Mouse (Mus musculus) CH12.LX (cell line): ENCODE measurements at regions not wholly inside any gene's neighbourhood (a gene's known extent, or its start where the extent isn't known, plus 50 kb on each side); places are given as distances from the start of the nearest gene placed in this dataset.
A peak's percentile ranks its signal among the peaks of the same experiment; 100 is the strongest.

Experiments
- DNase-seq: peaks from one replicate; pipeline ENCODE4 v3.0.0-alpha.2; 2013; ENCODE audit errors: extremely low read depth
- H3K27ac ChIP-seq: 2 replicates; pipeline ENCODE4 v1.5.1; 2012; ENCODE audit warnings: low read depth, mild to moderate bottlenecking, control low read depth, moderate library complexity; ENCODE audit not compliant: insufficient read depth
- H3K27me3 ChIP-seq: replicated peaks from 2 replicates; pipeline ENCODE3; 2012; ENCODE audit warnings: inconsistent platforms
- H3K36me3 ChIP-seq, 2 experiments: replicated peaks in 1 of 2; 2 replicates each; pipeline versions ENCODE3 to v1.6.1; 2012; ENCODE audit warnings: inconsistent platforms in 1 of 2, low read length in 1 of 2, mild to moderate bottlenecking in 1 of 2, mixed read lengths in 1 of 2, moderate library complexity in 1 of 2; ENCODE audit not compliant: control insufficient read depth in 1 of 2, insufficient read depth in 1 of 2
- H3K4me1 ChIP-seq, 2 experiments: 2 replicates each; pipeline ENCODE4 v1.6.1; 2012; ENCODE audit warnings: inconsistent platforms in 1 of 2, moderate library complexity in 1 of 2; ENCODE audit not compliant: insufficient read depth in 2 of 2, control insufficient read depth in 1 of 2
- H3K4me2 ChIP-seq: 2 replicates; pipeline ENCODE4 v1.6.1; 2012; ENCODE audit warnings: low read depth, mild to moderate bottlenecking, control low read depth; ENCODE audit not compliant: poor library complexity, insufficient read depth, severe bottlenecking
- H3K4me3 ChIP-seq, 3 experiments: fragments of 150-350 bp in 1 of 3; sonication (generic) in 1 of 3; replicated peaks in 1 of 3; 2 replicates each; pipeline versions ENCODE3 to v1.5.1; 2011 to 2012; ENCODE audit warnings: low read depth in 2 of 3, low read length in 2 of 3, mild to moderate bottlenecking in 2 of 3, moderate library complexity in 2 of 3, control low read depth in 1 of 3, improper control_type of control experiment in 1 of 3, inconsistent platforms in 1 of 3, mixed read lengths in 1 of 3; ENCODE audit not compliant: poor library complexity in 1 of 3
- H3K79me2 ChIP-seq: replicated peaks from 2 replicates; pipeline ENCODE4 v1.6.1; 2012; ENCODE audit warnings: mild to moderate bottlenecking, moderate library complexity; ENCODE audit not compliant: control insufficient read depth, poor library complexity, insufficient read depth, severe bottlenecking; ENCODE audit errors: extremely low read depth
- H3K9ac ChIP-seq: 2 replicates; pipeline ENCODE4 v1.6.1; 2012; ENCODE audit warnings: low read depth, mild to moderate bottlenecking, control low read depth, moderate library complexity; ENCODE audit not compliant: insufficient read depth
- H3K9me3 ChIP-seq: replicated peaks from 2 replicates; pipeline ENCODE3; 2012; ENCODE audit warnings: low read length, inconsistent platforms, mixed read lengths
- BHLHE40 ChIP-seq: IDR thresholded peaks from 2 replicates; pipeline ENCODE4 v1.6.1; 2011; ENCODE audit warnings: mild to moderate bottlenecking, low read depth, low read length, improper control_type of control experiment
- CTCF ChIP-seq, 2 experiments: IDR thresholded peaks in 1 of 2; conservative IDR thresholded peaks in 1 of 2; 2 replicates each; pipeline ENCODE4 v1.5.1; 2011 to 2012; ENCODE audit warnings: low read depth in 2 of 2, low read length in 2 of 2, improper control_type of control experiment in 1 of 2, inconsistent platforms in 1 of 2, mild to moderate bottlenecking in 1 of 2, moderate library complexity in 1 of 2
- MAZ ChIP-seq: IDR thresholded peaks from 2 replicates; pipeline ENCODE4 v1.6.1; 2012; ENCODE audit warnings: low read depth, mild to moderate bottlenecking, inconsistent platforms, low read length, improper control_type of control experiment, moderate library complexity
- MYC ChIP-seq: IDR thresholded peaks from 2 replicates; pipeline ENCODE4 v1.6.1; 2011; ENCODE audit warnings: low read depth, mild to moderate bottlenecking, improper control_type of control experiment, low read length
- NRF1 ChIP-seq: IDR thresholded peaks from 2 replicates; pipeline ENCODE4 v1.6.1; 2014; ENCODE audit warnings: low read depth, mild to moderate bottlenecking, inconsistent platforms, low read length, improper control_type of control experiment, moderate library complexity
- POLR2A ChIP-seq: IDR thresholded peaks from 2 replicates; pipeline ENCODE4 v1.6.1; 2011; ENCODE audit warnings: low read depth, mild to moderate bottlenecking, improper control_type of control experiment, low read length
- POLR2AphosphoS2 ChIP-seq: IDR thresholded peaks from 2 replicates; pipeline ENCODE4 v1.6.1; 2011; ENCODE audit warnings: low read depth, low read length, improper control_type of control experiment
- RAD21 ChIP-seq: IDR thresholded peaks from 2 replicates; pipeline ENCODE4 v1.6.1; 2011; ENCODE audit warnings: low read depth, mild to moderate bottlenecking, low read length, improper control_type of control experiment, moderate library complexity
- RCOR1 ChIP-seq: conservative IDR thresholded peaks from 2 replicates; pipeline ENCODE4 v1.6.1; 2012; ENCODE audit warnings: low read depth, mild to moderate bottlenecking, inconsistent platforms, low read length, improper control_type of control experiment
- SIN3A ChIP-seq: IDR thresholded peaks from 2 replicates; pipeline ENCODE4 v1.6.1; 2012; ENCODE audit warnings: low read length, improper control_type of control experiment, inconsistent platforms
- SMC3 ChIP-seq: IDR thresholded peaks from 2 replicates; pipeline ENCODE4 v1.6.1; 2011; ENCODE audit warnings: low read depth, low read length, improper control_type of control experiment
- TBP ChIP-seq: conservative IDR thresholded peaks from 2 replicates; pipeline ENCODE4 v1.6.1; 2011; ENCODE audit warnings: low read depth, low read length, improper control_type of control experiment
- UBTF ChIP-seq: IDR thresholded peaks from 2 replicates; pipeline ENCODE4 v1.6.1; 2012; ENCODE audit warnings: low read depth, mild to moderate bottlenecking, inconsistent platforms, low read length, improper control_type of control experiment, moderate library complexity
- dilution Hi-C: fragments of 300-500 bp; cut with MboI; formaldehyde crosslinking; loops from 2 replicates; pipeline ENCODE4 v1.14.3; 2020; ENCODE audit warnings: low sequenced_read_pairs; ENCODE audit not compliant: extremely low pct_unique_long_range_greater_than_20kb, extremely low pct_ligation_motif_present
- in situ Hi-C: fragments of 300-500 bp; cut with MboI; formaldehyde crosslinking; loops from 3 replicates; pipeline ENCODE4 v1.14.3; 2019; ENCODE audit warnings: low sequenced_read_pairs, low pct_ligation_motif_present, low pct_unique_long_range_greater_than_20kb, mixed read lengths

- no peak for TF ChIP-seq POLR2A
- no peak for TF ChIP-seq RAD21
- TF ChIP-seq TBP: no peak
- no peak for TF ChIP-seq POLR2AphosphoS2
- no peak for TF ChIP-seq NRF1
- TF ChIP-seq RCOR1: no peak
- no peak for TF ChIP-seq MAZ
- no peak for TF ChIP-seq BHLHE40
- no peak overlapping the region for H3K4me3 ChIP-seq
- in situ Hi-C loops: no loop called here
- no peaks in the 10 kb centered on the region for H3K79me2 ChIP-seq
- DNase-seq: no peak
- H3K27me3 ChIP-seq: no peaks in the 10 kb centered on the region
- no peak overlapping the region for H3K9ac ChIP-seq
- dilution Hi-C loops: no loop called here
- no peaks in the 10 kb centered on the region for H3K4me1 ChIP-seq
- no peaks in the 10 kb centered on the region for H3K36me3 ChIP-seq
- H3K27ac ChIP-seq: no peak overlapping the region
- peaks cover 37% of the 10 kb centered on the region for H3K9me3 ChIP-seq
- no peak overlapping the region for H3K4me2 ChIP-seq
Observed at GRCm38 (mm10) chr11:92858170-92858569, 239.7 kb upstream of the Car10 start.

GRCm38 (mm10) chr11:92889693-92890454 lies 208.0 kb upstream of the Car10 start:
- Histone ChIP-seq H3K4me1 (no peaks in the 10 kb centered on the region), H3K9me3 (peaks cover 50% of the 10 kb centered on the region), H3K4me2 (no peak overlapping the region), H3K79me2 (no peaks in the 10 kb centered on the region), H3K27me3 (no peaks in the 10 kb centered on the region), H3K36me3 (no peaks in the 10 kb centered on the region), H3K9ac (no peak overlapping the region), H3K4me3 (no peak overlapping the region)
- dilution Hi-C loops (no loop called here), in situ Hi-C loops (no loop called here)
- TF ChIP-seq RAD21 (peak; percentile 32), POLR2AphosphoS2 (no peak), CTCF (conservative IDR thresholded peaks at IDR 0.05 in 1 of 2, IDR thresholded peaks at IDR 0.05 in 1 of 2; ENCODE audit: low read depth in 2 of 2, low read length in 2 of 2) (peak in 1 of 2 experiments; percentile 40; a peak in 2 of 4 replicates), SMC3 (no peak)
- TF ChIP-seq, all 38 proteins: peak for 2
- no peak for DNase-seq
- no peak overlapping the region for H3K27ac ChIP-seq

- Histone ChIP-seq H3K4me1 (no peaks in the 10 kb centered on the region), H3K9ac (no peak overlapping the region), H3K36me3 (no peaks in the 10 kb centered on the region), H3K9me3 (peaks cover 64% of the 10 kb centered on the region), H3K79me2 (no peaks in the 10 kb centered on the region), H3K27me3 (no peaks in the 10 kb centered on the region), H3K4me2 (no peak overlapping the region), H3K4me3 (no peak overlapping the region), H3K27ac (no peak overlapping the region)
- no peak for TF ChIP-seq SIN3A
- no peak for TF ChIP-seq MYC
- no peak for TF ChIP-seq UBTF
- no peak for DNase-seq
- in situ Hi-C loops (no loop called here), dilution Hi-C loops (no loop called here)
Observed at GRCm38 (mm10) chr11:92899296-92899695, 198.5 kb upstream of the Car10 start.
